Mouse (Mus musculus) gastrocnemius, adult 18-20 months (tissue): ENCODE results near the gene Dnmbp. TPM values are rescaled to one million over a fixed set of nuclear protein-coding genes. Genes with fewer than 3 reads are reported as not detected.
"Not testable (repeated sequence)": the region's sequence is repeated elsewhere in the genome, so short reads cannot be mapped to it uniquely, and the experiment has no call there.

Experiments used
- DNase-seq: peaks from one replicate; pipeline ENCODE4 v3.0.0; 2021; ENCODE audit warnings: low spot score
- long read RNA-seq, 2 experiments: library from polyadenylated mRNA; stranded (forward); transcript quantifications; one replicate each; pipeline ENCODE4 v2.0.0; 2021
- total RNA-seq, 2 experiments: library from RNA; stranded (reverse); gene quantifications; 2 replicates each; pipeline ENCODE4 v1.2.3; 2021

The Dnmbp gene
- total RNA-seq = 10 to 100 TPM; 12.0 TPM
- long read RNA-seq, experiment 1, partial matches to known transcripts = 0 of 2 reads
- long read RNA-seq, experiment 1, other reads (novel, unspliced or antisense) = 2 of 2 reads
- long read RNA-seq, experiment 2, partial matches to known transcripts = 1 of 3 reads
- long read RNA-seq, experiment 2, other reads (novel, unspliced or antisense) = 2 of 3 reads

- DNase-seq = peak; percentile 84
Measured at GRCm38 (mm10) chr19:43939769-43940689, at the start of gene Dnmbp. Gene Dnmbp, minus strand, starts transcription at chr19:43940191.

- peak; percentile 9 for DNase-seq
Measured at GRCm38 (mm10) chr19:43986069-43986794, 46.2 kb upstream of the Dnmbp start, which contains the start of gene Cpn1. Gene Cpn1, minus strand, starts transcription at chr19:43986556.

- DNase-seq = no peak
Measured at GRCm38 (mm10) chr19:43981992-43982391, 42.0 kb upstream of the Dnmbp start.

- DNase-seq = no peak
Measured at GRCm38 (mm10) chr19:43980711-43981110, 40.7 kb upstream of the Dnmbp start.

DNA sequence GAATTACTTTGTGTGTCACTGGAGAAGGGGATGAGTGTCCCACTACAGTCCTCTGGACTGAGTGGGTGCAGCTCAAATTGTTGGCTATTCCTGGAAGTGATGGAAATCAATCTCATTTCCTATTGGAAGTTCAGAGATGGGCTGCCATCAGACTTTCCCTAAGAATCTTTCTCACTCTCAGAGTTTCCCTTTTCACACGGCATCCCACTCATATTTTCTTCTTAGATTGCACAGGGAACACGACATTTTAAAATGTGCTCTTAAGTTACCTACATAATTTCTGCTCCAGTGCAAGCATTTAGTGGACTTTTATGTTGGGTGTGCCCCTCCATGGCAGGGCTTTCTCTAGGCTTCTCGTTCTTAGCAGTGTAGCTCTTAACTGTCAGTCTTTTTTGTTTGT, 37.8 kb upstream of the Dnmbp start:
- DNase-seq = no peak

DNA sequence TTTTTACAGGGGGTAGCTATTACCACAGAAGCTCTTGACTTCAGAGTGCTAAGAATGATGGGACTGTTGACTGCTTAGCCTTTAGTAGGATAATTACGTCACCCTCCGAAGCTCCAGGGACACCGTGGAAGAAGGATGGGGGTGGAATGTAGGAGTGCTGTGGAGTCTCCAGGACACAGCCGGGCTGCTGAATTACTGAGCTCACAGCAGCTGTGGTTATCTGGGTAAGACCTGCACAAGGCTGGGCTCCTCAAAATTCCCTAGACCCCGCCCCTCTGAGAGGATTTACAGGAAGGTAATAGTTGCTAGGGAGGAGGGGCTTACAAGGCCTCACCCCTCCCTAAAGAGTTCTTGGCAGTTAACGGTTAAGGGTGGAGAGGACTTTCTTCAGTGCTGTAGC, 36.7 kb upstream of the Dnmbp start:
- DNase-seq = peak; percentile 20

DNA sequence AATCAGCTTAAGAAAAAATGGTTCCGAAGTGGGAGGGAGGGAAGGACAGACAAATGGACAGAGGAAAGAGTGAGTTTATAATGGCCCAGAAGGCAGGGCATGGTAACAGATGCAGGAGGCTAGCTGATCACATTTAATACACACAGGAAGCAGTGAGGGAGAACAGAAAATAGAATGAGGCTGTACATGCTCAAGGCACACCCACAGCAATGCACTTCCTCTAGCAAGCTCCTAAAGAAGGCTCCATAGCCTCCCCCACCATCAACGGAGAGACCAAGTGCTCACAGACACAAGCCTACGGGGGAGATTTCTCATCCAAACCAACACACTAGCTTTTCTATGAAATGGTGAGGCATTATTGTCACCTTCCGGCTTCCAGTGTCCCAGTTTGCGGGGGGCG, 34.2 kb upstream of the Dnmbp start:
- DNase-seq = no peak

GRCm38 (mm10) chr19:43973711-43974110, 33.7 kb upstream of the Dnmbp start:
- no peak for DNase-seq

- no peak for DNase-seq
Measured at GRCm38 (mm10) chr19:43972129-43972528, 32.1 kb upstream of the Dnmbp start.

- DNase-seq = no peak
Measured at GRCm38 (mm10) chr19:43968436-43969026, 28.5 kb upstream of the Dnmbp start.

DNA sequence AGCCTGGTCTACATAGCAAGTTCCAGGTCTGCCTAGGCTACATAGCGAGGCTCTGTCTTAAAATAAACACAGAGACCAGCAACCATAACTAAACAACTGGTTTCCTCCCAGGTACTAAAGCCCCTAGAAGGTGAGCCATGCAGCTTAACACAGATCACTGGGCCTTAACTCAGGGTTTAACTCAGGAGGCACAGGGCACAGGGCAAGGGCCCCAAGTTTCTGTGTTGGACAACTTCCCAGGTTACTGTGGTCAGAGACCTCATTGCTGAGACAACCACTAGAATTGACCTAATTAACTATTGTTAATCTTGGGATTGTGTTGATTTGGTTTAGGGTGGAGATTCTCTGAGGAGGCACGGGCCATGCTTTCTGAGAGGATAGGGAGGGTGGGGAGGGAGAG, 26.5 kb upstream of the Dnmbp start:
- no peak for DNase-seq

GRCm38 (mm10) chr19:43965496-43966085, 25.6 kb upstream of the Dnmbp start:
- DNase-seq = no peak

DNA sequence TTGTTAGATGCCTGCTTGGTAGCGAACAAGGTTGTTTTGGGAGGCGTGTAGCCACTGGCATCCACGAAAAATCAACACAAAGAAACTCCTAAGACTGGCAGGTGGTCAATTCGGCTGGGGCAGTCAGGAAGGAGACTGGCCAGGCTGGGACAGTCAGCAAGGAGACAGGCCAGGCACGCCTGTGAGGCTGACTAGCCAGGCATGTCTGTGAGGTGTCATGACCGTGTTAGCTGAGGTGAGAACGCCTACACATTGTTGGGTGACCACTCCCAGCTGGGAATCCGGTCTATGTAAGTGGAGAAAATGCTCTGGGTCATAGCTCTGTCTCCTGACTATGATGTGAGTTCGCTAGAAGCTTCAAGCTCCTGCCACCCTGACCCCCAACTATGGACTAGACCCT, 22.8 kb upstream of the Dnmbp start:
- DNase-seq = no peak

- no peak for DNase-seq
Measured at GRCm38 (mm10) chr19:43961185-43961584, 21.2 kb upstream of the Dnmbp start.

- DNase-seq = no peak
Measured at GRCm38 (mm10) chr19:43960014-43960413, 20.0 kb upstream of the Dnmbp start.

DNA sequence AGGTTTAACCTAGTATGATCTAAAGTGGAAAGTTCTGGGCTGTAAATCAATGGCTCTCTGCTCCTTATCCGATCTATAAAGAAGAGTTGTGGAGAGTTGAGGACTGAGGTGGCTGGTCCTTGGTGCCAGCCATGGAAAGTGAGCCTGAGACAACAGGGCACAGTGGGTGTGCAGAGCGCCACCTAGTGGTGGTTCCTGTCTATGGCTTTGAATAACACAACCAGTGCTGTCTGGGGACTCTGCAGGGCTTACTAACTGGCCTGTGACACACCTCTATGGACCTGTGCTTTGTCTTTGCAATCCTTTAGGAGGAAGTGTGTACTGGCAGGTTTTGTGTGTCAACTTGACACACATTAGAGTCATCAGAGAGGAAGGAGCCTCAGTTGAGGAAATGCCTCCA, 19.2 kb upstream of the Dnmbp start:
- DNase-seq = peak; percentile 73

DNA sequence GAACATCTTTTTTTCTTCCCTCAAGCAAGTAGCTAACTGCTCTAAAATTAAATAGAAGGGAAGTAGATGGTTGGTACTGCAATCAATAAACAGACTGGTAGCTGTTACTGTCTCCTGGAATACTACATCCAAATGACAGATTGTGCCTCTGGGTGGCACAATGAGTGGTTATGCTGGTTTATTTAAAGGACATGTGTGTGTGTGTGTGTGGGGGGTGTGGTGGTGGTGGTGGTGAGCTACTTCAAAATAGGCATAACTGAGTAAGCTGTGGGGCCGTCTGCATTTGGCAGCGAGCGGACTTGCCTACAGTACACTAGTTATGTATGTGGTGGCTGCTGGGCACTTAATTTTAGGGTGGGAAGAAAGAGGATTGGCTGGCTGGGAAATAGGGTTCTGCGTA, 17.9 kb upstream of the Dnmbp start:
- DNase-seq = no peak

GRCm38 (mm10) chr19:43957402-43957801, 17.4 kb upstream of the Dnmbp start:
- DNase-seq = peak; percentile 54

DNA sequence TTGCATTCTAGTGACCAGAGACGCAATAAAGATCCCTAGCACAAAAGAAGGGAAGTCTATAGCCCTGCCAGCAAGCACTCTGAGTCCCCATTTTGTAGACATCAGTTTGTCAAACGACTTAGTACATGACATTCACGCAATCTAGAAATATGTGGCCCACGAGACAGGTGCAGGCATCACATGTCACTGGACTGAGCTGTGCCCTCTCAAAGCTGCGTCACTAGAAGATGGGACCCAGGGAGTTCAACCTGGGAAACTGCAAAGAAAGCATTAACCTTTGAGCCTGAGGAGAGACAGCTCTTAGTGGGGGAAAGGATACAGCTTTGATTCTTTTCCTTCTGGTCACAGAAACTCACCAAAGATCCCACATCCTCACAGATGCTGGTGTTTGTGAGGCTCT, 15.3 kb upstream of the Dnmbp start:
- no peak for DNase-seq

- no peak for DNase-seq
Measured at GRCm38 (mm10) chr19:43954864-43955263, 14.9 kb upstream of the Dnmbp start.

- DNase-seq = not testable (repeated sequence)
Measured at GRCm38 (mm10) chr19:43952936-43953335, 12.9 kb upstream of the Dnmbp start.
